Mouse (Mus musculus): ENCODE results near the gene Chst8. TPM values are rescaled to one million over a fixed set of nuclear protein-coding genes. Genes with fewer than 3 reads are reported as not detected.

Chst8 gene
- polyA plus RNA-seq, 1 experiment from 2014 or later, result 1.3 TPM

- Histone ChIP-seq H3K9ac (ENCODE audit: low read length) (no peak overlapping the region), H3K4me2 (replicated peaks; ENCODE audit: low read depth) (no peak overlapping the region), H3K4me3 (ENCODE audit: low read depth, low read length) (no peak overlapping the region), H3K9me3 (ENCODE audit: control insufficient read depth, low read length) (no peaks in the 10 kb centered on the region), H3K27ac (replicated peaks) (no peak overlapping the region), H3K36me3 (ENCODE audit: control insufficient read depth, insufficient read depth, low read length) (no peaks in the 10 kb centered on the region), H3K27me3 (ENCODE audit: control insufficient read depth, insufficient read depth, low read length) (no peaks in the 10 kb centered on the region), H3K4me1 (replicated peaks; ENCODE audit: control insufficient read depth, insufficient read depth) (no peaks in the 10 kb centered on the region)
- TF ChIP-seq EP300 (optimal IDR thresholded peaks at IDR 0.05), result no peak
- TF ChIP-seq CTCF (IDR thresholded peaks at IDR 0.05; ENCODE audit: low read depth), result no peak
- no peak for DNase-seq (ENCODE audit: low spot score)
- 50% methylated on average over 7 of the region's 7 CpGs for WGBS
- no peak for ATAC-seq (ENCODE audit: low FRiP score, low TSS enrichment)
Measured at GRCm38 (mm10) chr7:34663145-34663544, 149.4 kb downstream of the Chst8 start.

GRCm38 (mm10) chr7:34662227-34662626 lies 150.3 kb downstream of the Chst8 start:
- H3K9me3 ChIP-seq (ENCODE audit: control insufficient read depth, low read length), result no peaks in the 10 kb centered on the region
- WGBS, result 34% methylated on average over 5 of the region's 5 CpGs
- H3K4me1 ChIP-seq (replicated peaks; ENCODE audit: control insufficient read depth, insufficient read depth), result no peaks in the 10 kb centered on the region
- no peak overlapping the region for H3K4me2 ChIP-seq (replicated peaks; ENCODE audit: low read depth)
- ATAC-seq (ENCODE audit: low FRiP score, low TSS enrichment), result no peak
- TF ChIP-seq EP300 (optimal IDR thresholded peaks at IDR 0.05) (no peak), CTCF (IDR thresholded peaks at IDR 0.05; ENCODE audit: low read depth) (no peak)
- no peaks in the 10 kb centered on the region for H3K36me3 ChIP-seq (ENCODE audit: control insufficient read depth, insufficient read depth, low read length)
- H3K27me3 ChIP-seq (ENCODE audit: control insufficient read depth, insufficient read depth, low read length), result no peaks in the 10 kb centered on the region
- no peak overlapping the region for H3K4me3 ChIP-seq (ENCODE audit: low read depth, low read length)
- no peak overlapping the region for H3K9ac ChIP-seq (ENCODE audit: low read length)
- DNase-seq (ENCODE audit: low spot score), result no peak
- H3K27ac ChIP-seq (replicated peaks), result no peak overlapping the region

- no peaks in the 10 kb centered on the region for H3K36me3 ChIP-seq (ENCODE audit: control insufficient read depth, insufficient read depth, low read length)
- TF ChIP-seq EP300 (optimal IDR thresholded peaks at IDR 0.05) (no peak), CTCF (IDR thresholded peaks at IDR 0.05; ENCODE audit: low read depth) (no peak)
- H3K9me3 ChIP-seq (ENCODE audit: control insufficient read depth, low read length), result no peaks in the 10 kb centered on the region
- H3K9ac ChIP-seq (ENCODE audit: low read length), result no peak overlapping the region
- H3K4me3 ChIP-seq (ENCODE audit: low read depth, low read length), result no peak overlapping the region
- H3K27ac ChIP-seq (replicated peaks), result no peak overlapping the region
- no peaks in the 10 kb centered on the region for H3K4me1 ChIP-seq (replicated peaks; ENCODE audit: control insufficient read depth, insufficient read depth)
- H3K4me2 ChIP-seq (replicated peaks; ENCODE audit: low read depth), result no peak overlapping the region
- ATAC-seq (ENCODE audit: low FRiP score, low TSS enrichment) (no peak), DNase-seq (ENCODE audit: low spot score) (no peak)
- no peaks in the 10 kb centered on the region for H3K27me3 ChIP-seq (ENCODE audit: control insufficient read depth, insufficient read depth, low read length)
- 71% methylated on average over 6 of the region's 6 CpGs for WGBS
Measured at GRCm38 (mm10) chr7:34659386-34660085, 153.0 kb downstream of the Chst8 start.

- WGBS, result 69% methylated on average over 5 of the region's 5 CpGs
- ATAC-seq (ENCODE audit: low FRiP score, low TSS enrichment) (no peak), DNase-seq (ENCODE audit: low spot score) (no peak)
- Histone ChIP-seq H3K9ac (ENCODE audit: low read length) (peak within 1 kb of the TSS; percentile 78), H3K27ac (replicated peaks) (peak within 1 kb of the TSS; percentile 97), H3K36me3 (ENCODE audit: control insufficient read depth, insufficient read depth, low read length) (no peaks in the 10 kb centered on the region), H3K9me3 (ENCODE audit: control insufficient read depth, low read length) (no peaks in the 10 kb centered on the region), H3K4me1 (replicated peaks; ENCODE audit: control insufficient read depth, insufficient read depth) (no peaks in the 10 kb centered on the region), H3K4me2 (replicated peaks; ENCODE audit: low read depth) (peak within 1 kb of the TSS; percentile 81), H3K4me3 (ENCODE audit: low read depth, low read length) (peak within 1 kb of the TSS; percentile 74), H3K27me3 (ENCODE audit: control insufficient read depth, insufficient read depth, low read length) (no peaks in the 10 kb centered on the region)
- no peak for TF ChIP-seq EP300 (optimal IDR thresholded peaks at IDR 0.05)
- TF ChIP-seq CTCF (IDR thresholded peaks at IDR 0.05; ENCODE audit: low read depth), result no peak
Measured at GRCm38 (mm10) chr7:34656632-34657031, 155.9 kb downstream of the Chst8 start, which contains the start of gene Kctd15. TSS of gene Kctd15 (minus strand) at chr7:34656732.

- Histone ChIP-seq H3K27me3 (ENCODE audit: control insufficient read depth, insufficient read depth, low read length) (no peaks in the 10 kb centered on the region), H3K4me2 (replicated peaks; ENCODE audit: low read depth) (peak overlapping the region; percentile 81), H3K9ac (ENCODE audit: low read length) (peak overlapping the region; percentile 78), H3K36me3 (ENCODE audit: control insufficient read depth, insufficient read depth, low read length) (no peaks in the 10 kb centered on the region), H3K27ac (replicated peaks) (peak overlapping the region; percentile 97), H3K9me3 (ENCODE audit: control insufficient read depth, low read length) (no peaks in the 10 kb centered on the region), H3K4me1 (replicated peaks; ENCODE audit: control insufficient read depth, insufficient read depth) (no peaks in the 10 kb centered on the region), H3K4me3 (ENCODE audit: low read depth, low read length) (peak overlapping the region; percentile 74)
- WGBS, result under 1% methylated on average over 50 of the region's 74 CpGs
- peak; percentile 93 for DNase-seq (ENCODE audit: low spot score)
- ATAC-seq (ENCODE audit: low FRiP score, low TSS enrichment), result peak; percentile 89
- TF ChIP-seq EP300 (optimal IDR thresholded peaks at IDR 0.05), result no peak
- TF ChIP-seq CTCF (IDR thresholded peaks at IDR 0.05; ENCODE audit: low read depth), result peak; percentile 94
Measured at GRCm38 (mm10) chr7:34655086-34655839, 157.2 kb downstream of the Chst8 start.

All from stomach, postnatal 0 days (tissue).